Mouse (Mus musculus): ENCODE data around the gene Smo. TPM values are rescaled to one million over a fixed set of nuclear protein-coding genes. Genes with fewer than 3 reads are reported as not detected.
A peak's percentile ranks its signal among the peaks of the same experiment; 100 is the strongest.

Smo gene
- total RNA-seq (2021): 1 to 10 TPM; 9.8 TPM
- long read RNA-seq, experiment 1, transcript Smo-201 (12 exons, 3,779 nt): major isoform, 14 of 16 reads
- long read RNA-seq, experiment 1, partial matches to known transcripts: 0 of 16 reads
- long read RNA-seq, experiment 1, other reads (novel, unspliced or antisense): 2 of 16 reads
- long read RNA-seq, experiment 2, transcript Smo-201 (12 exons, 3,779 nt): major isoform, 13 of 18 reads
- long read RNA-seq, experiment 2, partial matches to known transcripts: 2 of 18 reads
- long read RNA-seq, experiment 2, other reads (novel, unspliced or antisense): 3 of 18 reads

GRCm38 (mm10) chr6:29735336-29735688, at the start of gene Smo:
Gene Smo (plus strand): TSS chr6:29735503.
- intact Hi-C loops (cut with DNase I): no loop called here
- DNase-seq (ENCODE audit: low spot score in 2 of 2): peak in 1 of 2 experiments; percentile 53

DNA sequence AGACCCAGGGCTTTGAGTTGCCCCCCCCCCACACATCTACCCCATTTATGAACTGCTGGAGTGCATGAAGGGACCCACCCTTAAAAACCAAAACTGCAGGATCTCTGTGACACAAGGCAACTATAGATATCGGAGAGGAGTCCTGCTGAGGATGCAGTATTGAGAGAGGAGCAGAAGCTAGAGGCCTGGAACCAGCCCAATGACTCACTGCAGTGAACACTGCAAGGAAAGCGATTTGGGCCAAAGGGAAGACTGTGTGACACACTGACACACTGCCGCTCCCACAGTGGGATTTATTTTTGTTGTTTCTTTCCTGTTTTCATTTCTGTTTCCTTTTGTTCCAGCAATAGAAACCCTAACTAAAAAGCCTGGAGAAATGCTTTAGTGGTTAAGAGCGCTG, 49.4 kb upstream of the Smo start:
- intact Hi-C loops (cut with DNase I): no loop called here
- peak in 1 of 2 experiments; percentile 20 for DNase-seq (ENCODE audit: low spot score in 2 of 2)

- intact Hi-C loops (cut with DNase I): no loop called here
- no peak for DNase-seq (ENCODE audit: low spot score in 2 of 2)
Measured at GRCm38 (mm10) chr6:29689458-29689857, 45.8 kb upstream of the Smo start.

- peak; percentile 91 to 93 for DNase-seq (ENCODE audit: low spot score in 2 of 2)
- intact Hi-C loops (cut with DNase I): no loop called here
Measured at GRCm38 (mm10) chr6:29693953-29694352, 41.4 kb upstream of the Smo start, which contains the start of gene Tspan33. Gene Tspan33 (plus strand): TSS chr6:29694222.

DNA sequence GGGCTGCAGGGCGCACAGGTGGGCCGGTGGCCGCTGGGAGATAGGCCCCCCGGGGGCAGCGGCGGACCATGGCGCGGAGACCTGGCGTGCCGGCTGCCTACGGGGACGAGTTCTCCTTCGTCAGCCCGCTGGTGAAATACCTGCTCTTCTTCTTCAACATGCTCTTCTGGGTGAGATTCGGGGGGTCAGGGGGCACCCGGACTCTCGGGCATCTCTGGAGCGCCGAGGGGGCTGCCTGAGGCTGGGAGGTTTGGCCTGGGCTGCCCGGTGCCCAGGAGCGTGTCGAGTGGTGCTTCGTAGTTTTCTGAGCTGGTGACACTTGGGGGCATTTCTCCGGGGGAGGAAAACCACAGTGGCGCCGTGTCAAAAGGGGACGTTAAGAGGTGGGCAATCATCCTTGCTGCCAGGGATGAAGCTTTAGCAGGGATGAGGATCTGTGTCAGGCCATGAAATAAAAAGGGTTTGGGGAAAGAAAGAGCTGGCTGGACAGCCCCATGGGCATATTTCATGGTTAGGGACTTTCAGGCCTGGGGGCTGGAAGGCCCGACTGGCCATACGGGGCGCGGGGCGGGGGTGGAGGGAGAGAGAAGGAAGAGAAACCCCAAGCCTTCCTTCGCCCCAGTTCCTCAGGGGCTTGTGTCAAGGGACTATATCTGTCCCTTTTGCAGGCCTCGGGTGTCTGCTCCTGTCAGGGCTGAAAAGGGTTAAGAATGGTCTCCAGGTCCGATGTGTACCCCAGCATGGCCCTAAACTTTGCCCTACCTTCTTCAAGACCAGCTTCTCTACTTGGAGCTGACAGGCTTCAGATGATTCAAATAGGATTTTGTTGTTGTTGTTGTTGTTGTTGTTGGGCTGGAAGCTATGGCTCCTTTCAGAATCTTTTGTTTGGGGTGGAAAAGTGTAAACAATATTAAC, 40.7 kb upstream of the Smo start:
- DNase-seq (ENCODE audit: low spot score in 2 of 2): no peak
- intact Hi-C loops (cut with DNase I): no loop called here

DNA sequence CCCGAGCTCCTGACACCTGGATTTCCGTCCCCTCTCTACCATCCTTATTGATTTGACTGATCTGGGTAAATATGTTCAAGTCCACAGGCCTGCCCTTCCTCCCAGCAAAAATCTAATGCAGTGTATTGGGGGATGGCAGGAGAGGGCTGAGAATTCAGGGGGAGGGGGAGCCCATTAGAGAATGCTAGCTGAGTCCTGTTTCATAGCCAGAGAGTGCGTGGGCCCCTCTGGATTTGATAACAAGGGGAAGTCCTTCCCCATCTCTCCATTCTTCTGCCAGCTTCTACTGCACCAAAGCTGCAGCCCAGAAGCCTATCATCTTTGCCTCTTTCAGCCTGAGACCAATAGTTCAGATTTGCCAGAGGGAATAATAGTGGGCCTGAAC, 40.0 kb upstream of the Smo start:
- DNase-seq (ENCODE audit: low spot score in 2 of 2): no peak
- intact Hi-C loops (cut with DNase I): no loop called here

DNA sequence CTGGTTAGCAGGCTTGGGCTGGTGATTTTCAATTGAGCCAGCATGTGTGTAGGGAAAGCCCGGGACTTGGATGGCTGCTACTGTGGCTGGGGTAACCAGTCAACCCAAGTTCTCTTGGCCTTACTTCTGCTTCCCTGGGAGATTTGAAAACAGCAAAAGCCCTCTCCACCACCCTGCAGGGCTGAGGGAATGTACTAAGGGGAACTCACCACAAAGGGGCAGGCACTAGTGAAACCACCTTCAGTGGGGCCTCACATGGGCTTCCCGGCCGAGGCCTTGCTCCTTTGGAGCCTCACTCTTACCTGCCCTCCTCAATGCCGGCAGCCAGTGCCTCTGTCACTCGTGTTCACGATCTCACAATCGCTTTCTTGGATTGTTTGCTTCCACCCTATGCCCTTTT, 39.3 kb upstream of the Smo start:
- intact Hi-C loops (cut with DNase I): no loop called here

GRCm38 (mm10) chr6:29697139-29697538, 38.2 kb upstream of the Smo start:
- intact Hi-C loops (cut with DNase I): no loop called here
- DNase-seq (ENCODE audit: low spot score in 2 of 2): no peak

More for the DNA sequence above, 39.3 kb upstream of the Smo start:
- no peak for DNase-seq (ENCODE audit: low spot score in 2 of 2)

- intact Hi-C loops (cut with DNase I): no loop called here
Measured at GRCm38 (mm10) chr6:29697548-29697947, 37.8 kb upstream of the Smo start.

DNA sequence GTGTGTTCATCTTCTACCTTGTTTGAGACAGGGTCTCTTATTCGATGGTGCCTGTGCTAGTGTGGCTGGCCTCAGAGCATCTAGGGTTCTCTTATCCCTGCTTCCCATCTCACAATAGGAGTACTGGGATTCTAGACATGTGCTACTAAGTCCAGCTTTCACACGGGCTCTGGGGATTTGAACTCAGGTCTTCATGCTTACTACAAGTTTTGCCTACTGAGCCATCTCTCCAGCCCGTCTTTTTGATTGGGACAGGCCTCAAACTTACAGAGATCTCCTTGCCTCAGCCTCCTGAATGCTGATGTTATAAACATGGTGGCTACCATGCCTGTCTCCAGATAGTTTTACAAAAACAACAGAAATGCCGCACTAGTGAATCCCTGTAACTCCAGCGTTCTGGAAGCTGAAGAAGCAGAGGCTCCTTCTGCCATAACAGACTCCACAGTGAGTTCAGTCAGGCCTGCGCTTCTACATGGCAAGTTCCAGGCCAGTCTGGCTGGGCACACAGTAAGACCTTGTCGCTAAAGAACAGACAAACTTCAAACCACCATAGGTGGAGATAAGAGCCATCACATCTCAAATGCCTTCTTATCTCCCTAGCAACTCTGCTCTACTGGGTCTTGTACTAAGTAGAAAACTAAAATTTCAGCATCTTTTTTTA, 36.1 kb upstream of the Smo start:
- intact Hi-C loops (cut with DNase I): no loop called here
- no peak for DNase-seq (ENCODE audit: low spot score in 2 of 2)

More at GRCm38 (mm10) chr6:29697548-29697947, 37.8 kb upstream of the Smo start:
- no peak for DNase-seq (ENCODE audit: low spot score in 2 of 2)

DNA sequence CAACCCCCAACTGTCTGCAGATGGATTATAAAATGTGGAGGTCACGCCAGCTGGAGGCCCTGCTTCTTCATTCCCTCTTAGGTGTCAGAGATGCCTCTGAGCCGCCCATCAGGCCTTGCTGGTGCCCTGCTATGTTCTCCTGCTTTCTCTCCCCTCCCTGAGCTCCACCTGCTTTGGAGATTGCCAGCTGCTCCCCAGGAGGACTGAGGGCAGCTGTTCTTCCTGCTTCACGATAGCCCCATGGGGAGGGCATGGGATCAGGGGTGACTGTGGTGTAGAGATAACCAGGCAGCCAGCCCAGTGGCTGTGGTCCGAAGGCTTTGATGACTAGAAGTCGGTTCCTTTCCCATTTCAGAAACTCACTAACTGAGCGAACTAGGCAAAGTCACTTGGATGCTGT, 34.3 kb upstream of the Smo start:
- no peak for DNase-seq (ENCODE audit: low spot score in 2 of 2)
- intact Hi-C loops (cut with DNase I): no loop called here

DNA sequence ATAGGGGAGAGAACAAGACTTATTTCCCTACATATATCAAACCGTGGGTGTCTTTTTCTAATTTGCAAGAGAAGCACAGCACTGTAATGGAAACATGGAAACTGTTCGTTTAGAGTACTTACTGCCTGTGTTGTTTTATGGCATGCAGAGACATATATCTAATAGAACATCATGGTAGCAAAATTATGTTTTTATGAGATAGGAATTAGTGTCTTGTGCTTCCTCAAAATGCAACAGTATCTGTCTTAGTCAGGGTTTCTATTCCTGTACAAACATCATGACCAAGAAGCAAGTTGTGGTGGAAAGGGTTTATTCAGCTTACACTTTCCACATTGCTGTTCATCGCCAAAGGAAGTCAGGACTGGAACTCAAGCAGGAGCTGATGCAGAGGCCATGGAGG, 33.2 kb upstream of the Smo start:
- DNase-seq (ENCODE audit: low spot score in 2 of 2): no peak
- intact Hi-C loops (cut with DNase I): no loop called here

- no peak for DNase-seq (ENCODE audit: low spot score in 2 of 2)
- intact Hi-C loops (cut with DNase I): no loop called here
Measured at GRCm38 (mm10) chr6:29704143-29704542, 31.2 kb upstream of the Smo start.

DNA sequence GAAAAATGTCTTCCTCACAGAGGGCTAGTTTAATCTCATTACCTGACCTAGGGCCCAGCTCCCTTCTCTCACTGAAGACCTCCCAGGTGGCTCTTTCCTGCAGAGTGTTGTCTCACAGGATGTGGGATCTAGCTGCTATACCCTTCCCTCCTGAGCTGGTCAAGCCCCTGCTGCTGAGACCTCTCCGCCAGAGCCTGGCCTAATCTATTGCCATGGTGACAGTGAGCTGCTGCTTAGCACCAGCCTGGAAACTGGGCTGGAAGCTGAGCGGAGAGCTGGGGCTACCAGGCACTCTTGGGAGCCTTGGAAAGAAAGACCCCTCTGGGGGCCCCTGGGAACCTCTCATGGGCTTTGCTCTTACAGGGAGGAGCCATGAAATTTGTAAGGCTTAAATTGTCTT, 27.4 kb upstream of the Smo start:
- intact Hi-C loops (cut with DNase I): no loop called here
- DNase-seq (ENCODE audit: low spot score in 2 of 2): no peak

GRCm38 (mm10) chr6:29711318-29711717, 24.0 kb upstream of the Smo start:
- intact Hi-C loops (cut with DNase I): loop anchor here (5.0 kb wide), 1 partner anchor 106 kb away; no protein-coding TSS in a partner anchor
- DNase-seq (ENCODE audit: low spot score in 2 of 2): no peak

DNA sequence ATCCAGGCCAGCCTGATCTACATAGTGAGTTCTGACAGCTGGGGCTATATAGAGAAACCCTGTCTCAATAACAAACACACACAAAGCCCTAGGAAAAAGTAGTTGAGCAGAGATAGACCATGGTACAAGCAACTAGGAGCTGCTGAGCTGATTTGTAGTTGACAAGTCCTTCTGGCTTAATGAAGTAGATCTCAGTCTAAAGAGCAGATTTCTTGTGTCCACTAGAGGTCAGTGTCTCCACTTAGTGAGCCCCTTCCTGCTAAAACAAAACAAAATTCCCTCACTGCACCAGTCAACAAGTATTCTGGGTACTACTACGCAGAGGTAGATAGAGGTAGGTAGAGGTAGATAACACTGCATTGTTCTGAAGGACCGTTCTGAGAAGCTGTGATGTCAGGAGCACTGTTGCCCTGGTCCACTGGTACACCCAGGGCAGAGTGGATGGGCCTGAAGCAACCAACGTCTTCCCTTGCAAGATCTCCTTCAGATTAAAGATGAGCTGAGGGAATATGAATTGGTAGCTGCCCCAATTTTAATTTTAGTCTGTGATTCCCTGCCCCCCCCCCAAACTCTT, 23.2 kb upstream of the Smo start:
- intact Hi-C loops (cut with DNase I): loop anchor here (5.0 kb wide), 1 partner anchor 105 kb away; no protein-coding TSS in a partner anchor
- peak; percentile 50 to 80 for DNase-seq (ENCODE audit: low spot score in 2 of 2)

- intact Hi-C loops (cut with DNase I): loop anchor here (5.0 kb wide), 1 partner anchor 41 kb away; no protein-coding TSS in a partner anchor
- DNase-seq (ENCODE audit: low spot score in 2 of 2): peak in 1 of 2 experiments; percentile 54
Measured at GRCm38 (mm10) chr6:29716624-29717365, 18.5 kb upstream of the Smo start.

GRCm38 (mm10) chr6:29717541-29717940, 17.8 kb upstream of the Smo start:
- intact Hi-C loops (cut with DNase I): loop anchor here (5.0 kb wide), 1 partner anchor 40 kb away; no protein-coding TSS in a partner anchor
- no peak for DNase-seq (ENCODE audit: low spot score in 2 of 2)
